ENCODE assay signal across 8 mouse cellular contexts in the genomic region with DNA sequence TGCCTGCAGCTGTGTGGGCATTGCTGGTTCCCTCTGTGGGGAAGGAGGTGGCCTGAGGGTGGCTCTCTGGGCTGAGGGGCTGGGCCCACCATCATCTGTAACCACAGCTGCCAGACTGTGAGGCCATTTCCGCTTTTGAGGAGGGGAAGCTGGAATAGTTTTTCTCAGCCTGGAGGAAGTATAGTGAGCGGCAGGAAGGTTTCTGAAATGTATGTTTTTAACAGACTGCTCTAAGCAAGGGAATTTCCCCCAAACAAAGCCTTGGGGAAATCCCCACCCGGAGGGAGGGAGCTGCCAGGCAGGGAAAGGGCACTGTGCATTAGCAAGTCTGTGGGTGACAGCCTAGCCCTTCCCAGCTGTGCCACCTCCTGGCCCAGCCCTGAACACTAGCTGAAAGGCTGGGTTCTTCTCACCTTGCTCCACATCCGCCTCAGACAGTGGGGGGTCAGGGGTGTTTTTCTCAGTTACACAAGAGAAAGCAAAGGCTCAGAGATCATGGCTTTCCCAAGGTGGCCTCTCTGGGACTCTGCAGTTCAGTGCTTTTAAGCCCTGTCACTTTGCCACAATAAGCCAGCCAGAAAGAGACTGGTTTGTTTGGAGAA. TPM values are rescaled to one million over a fixed set of nuclear protein-coding genes. Genes with fewer than 3 reads are reported as not detected.
DNase-seq lines count a peak whose midpoint lies in the region; ATAC-seq and TF ChIP-seq lines count a peak whose summit lies in the region.

No protein-coding gene starts in this region.

- intact Hi-C loops in heart, postnatal 36 days (cut with DNase I) = no loop called here
- intact Hi-C loops in left cerebral cortex, postnatal 36 days (cut with DNase I) = no loop called here

- TF ChIP-seq POLR2A in limb, embryonic 14.5 days (IDR thresholded peaks at IDR 0.05; ENCODE audit: borderline replicate concordance, extremely low read depth, insufficient read depth, insufficient read length) = no peak

- no peaks in the 10 kb centered on the region for H3K36me3 ChIP-seq in embryonic facial prominence, embryonic 12.5 days
- no peaks in the 10 kb centered on the region for H3K36me3 ChIP-seq in limb, embryonic 14.5 days (ENCODE audit: control insufficient read depth, insufficient read depth, low read length)
- no peaks in the 10 kb centered on the region for H3K36me3 ChIP-seq in midbrain, embryonic 15.5 days (replicated peaks)

- peak; percentile 20 for DNase-seq in right cerebral cortex, postnatal 25 days
- DNase-seq in right cerebral cortex, adult 2 months (ENCODE audit: low spot score in 2 of 2) = no peak
- DNase-seq in heart, postnatal 36 days = peak; percentile 55 to 65
- no peak for DNase-seq in limb, embryonic 14.5 days (ENCODE audit: low spot score)
- peak; percentile 84 for DNase-seq in thymus, postnatal 14 days
- DNase-seq in left cerebral cortex, postnatal 36 days (ENCODE audit: low spot score in 2 of 2) = no peak

- H3K27me3 ChIP-seq in embryonic facial prominence, embryonic 12.5 days = no peaks in the 10 kb centered on the region
- H3K27me3 ChIP-seq in limb, embryonic 14.5 days (ENCODE audit: control insufficient read depth, insufficient read depth, low read length) = no peaks in the 10 kb centered on the region
- H3K27me3 ChIP-seq in midbrain, embryonic 15.5 days (replicated peaks) = no peaks in the 10 kb centered on the region

- no peak overlapping the region for H3K9ac ChIP-seq in embryonic facial prominence, embryonic 12.5 days
- no peak overlapping the region; the same call in 1 of the 2 replicates for H3K9ac ChIP-seq in limb, embryonic 14.5 days (ENCODE audit: low read depth, low read length, severe bottlenecking)
- H3K9ac ChIP-seq in midbrain, embryonic 15.5 days = no peak overlapping the region

- H3K4me3 ChIP-seq in embryonic facial prominence, embryonic 12.5 days = no peak overlapping the region
- H3K4me3 ChIP-seq in limb, embryonic 14.5 days (replicated peaks; ENCODE audit: low read length) = no peak overlapping the region
- H3K4me3 ChIP-seq in midbrain, embryonic 15.5 days = no peak overlapping the region

- peak overlapping the region; percentile 84 for H3K27ac ChIP-seq in embryonic facial prominence, embryonic 12.5 days
- peak overlapping the region; percentile 87 for H3K27ac ChIP-seq in limb, embryonic 14.5 days (replicated peaks; ENCODE audit: low read depth, low read length)
- peak overlapping the region; percentile 57 for H3K27ac ChIP-seq in midbrain, embryonic 15.5 days

- H3K4me2 ChIP-seq in embryonic facial prominence, embryonic 12.5 days (replicated peaks) = no peak overlapping the region
- H3K4me2 ChIP-seq in limb, embryonic 14.5 days (replicated peaks; ENCODE audit: low read depth, low read length, severe bottlenecking) = peak overlapping the region; percentile 25
- no peak overlapping the region for H3K4me2 ChIP-seq in midbrain, embryonic 15.5 days

- 7% methylated on average over 4 of the region's 4 CpGs for WGBS in embryonic facial prominence, embryonic 12.5 days
- 8% methylated on average over 4 of the region's 4 CpGs for WGBS in limb, embryonic 14.5 days
- 7% methylated on average over 4 of the region's 4 CpGs for WGBS in midbrain, embryonic 15.5 days

- no peaks in the 10 kb centered on the region for H3K9me3 ChIP-seq in embryonic facial prominence, embryonic 12.5 days
- no peaks in the 10 kb centered on the region for H3K9me3 ChIP-seq in limb, embryonic 14.5 days (ENCODE audit: control insufficient read depth, low read length)
- no peaks in the 10 kb centered on the region for H3K9me3 ChIP-seq in midbrain, embryonic 15.5 days

- peaks cover 62% of the 10 kb centered on the region for H3K4me1 ChIP-seq in embryonic facial prominence, embryonic 12.5 days
- peaks cover 45% of the 10 kb centered on the region for H3K4me1 ChIP-seq in limb, embryonic 14.5 days (ENCODE audit: control insufficient read depth, insufficient read depth, low read length)
- peaks cover 55% of the 10 kb centered on the region for H3K4me1 ChIP-seq in midbrain, embryonic 15.5 days

- 0 out of 2 replicates have a peak, but pooled peaks have one; percentile 38 for ATAC-seq in embryonic facial prominence, embryonic 12.5 days (ENCODE audit: insufficient number of reproducible peaks, insufficient read depth, low FRiP score, low TSS enrichment)
- ATAC-seq in limb, embryonic 14.5 days (ENCODE audit: low FRiP score, low read depth) = peak; percentile 47
- no peak for ATAC-seq in midbrain, embryonic 15.5 days (replicated peaks)

RNA-seq across cellular contexts. Expression of a gene that starts 31.2 kb away (rescaled TPM):
- 0.34 and 0.38 TPM in 2 replicates for polyA plus RNA-seq in embryonic facial prominence, embryonic 12.5 days (2016; fragmentation: Nextera tagmentation; extraction: Ambion mirVana)
- 10 to 100 TPM; 36.8 to 68.6 TPM for total RNA-seq in heart, postnatal 36 days (2021)
- polyA plus RNA-seq in limb, embryonic 14.5 days (2012; rRNA removed) = 1.2 and 2.1 TPM in 2 replicates
- polyA plus RNA-seq in limb, embryonic 14.5 days (2014; fragmentation: Nextera tagmentation; extraction: Ambion mirVana) = 0.44 and 0.78 TPM in 2 replicates
- 0.14 and 0.19 TPM in 2 replicates for polyA plus RNA-seq in midbrain, embryonic 15.5 days (2015; fragmentation: Nextera tagmentation; extraction: Ambion mirVana)
- total RNA-seq in left cerebral cortex, postnatal 36 days (2021) = under 1 TPM; 0.27 to 0.37 TPM

RNA-seq across cellular contexts. Expression of a gene that starts 47.7 kb away (rescaled TPM):
- 23.7 and 25.1 TPM in 2 replicates for polyA plus RNA-seq in embryonic facial prominence, embryonic 12.5 days (2016; fragmentation: Nextera tagmentation; extraction: Ambion mirVana)
- total RNA-seq in heart, postnatal 36 days (2021) = 10 to 100 TPM; 61.9 to 62.4 TPM
- polyA plus RNA-seq in limb, embryonic 14.5 days (2012; rRNA removed) = 12.5 and 13.1 TPM in 2 replicates
- polyA plus RNA-seq in limb, embryonic 14.5 days (2014; fragmentation: Nextera tagmentation; extraction: Ambion mirVana) = 21.4 and 22.9 TPM in 2 replicates
- 19.5 and 20.5 TPM in 2 replicates for polyA plus RNA-seq in midbrain, embryonic 15.5 days (2015; fragmentation: Nextera tagmentation; extraction: Ambion mirVana)
- total RNA-seq in left cerebral cortex, postnatal 36 days (2021) = 10 to 100 TPM; 25.4 to 25.8 TPM

Comparison
In these comparisons a context has a peak if more than half of its experiments do, and no peak if none do; other contexts are left out.
1. DNase-seq: peak in right cerebral cortex, postnatal 25 days (single experiment), heart, postnatal 36 days (2 of 2) and thymus, postnatal 14 days (single experiment); none in right cerebral cortex, adult 2 months (0 of 2), limb, embryonic 14.5 days (single experiment) and left cerebral cortex, postnatal 36 days (0 of 2).
2. Peak in every context shown above with its lines, with median percentiles within 50 percentile points of each other: H3K27ac ChIP-seq.